Mouse (Mus musculus): ENCODE measurements around the gene Zfp277. TPM values are rescaled to one million over a fixed set of nuclear protein-coding genes. Genes with fewer than 3 reads are reported as not detected.
A peak's percentile ranks its signal among the peaks of the same experiment; 100 is the strongest.

Zfp277 gene
- polyA plus RNA-seq, 1 experiment from 2014 or later, result 30.9 TPM

- no peak overlapping the region for H3K27ac ChIP-seq (ENCODE audit: low read length)
- no peaks in the 10 kb centered on the region for H3K27me3 ChIP-seq (ENCODE audit: control insufficient read depth, insufficient read depth, low read length)
- H3K4me1 ChIP-seq (ENCODE audit: control insufficient read depth, insufficient read depth, low read length), result no peaks in the 10 kb centered on the region
- 85% methylated on average over 6 of the region's 6 CpGs for WGBS
- no peak overlapping the region for H3K4me2 ChIP-seq (ENCODE audit: low read depth, low read length)
- H3K4me3 ChIP-seq (replicated peaks; ENCODE audit: low read length), result no peak overlapping the region
- no peaks in the 10 kb centered on the region for H3K36me3 ChIP-seq (ENCODE audit: control insufficient read depth, insufficient read depth, low read length)
- ATAC-seq (ENCODE audit: insufficient read depth, low FRiP score), result no peak
- no peak overlapping the region for H3K9ac ChIP-seq (ENCODE audit: low read length)
- H3K9me3 ChIP-seq (replicated peaks; ENCODE audit: control insufficient read depth, low read length), result no peaks in the 10 kb centered on the region
These were observed 62.0 kb downstream of the Zfp277 start for GRCm38 (mm10) chr12:40383718-40384117.

DNA sequence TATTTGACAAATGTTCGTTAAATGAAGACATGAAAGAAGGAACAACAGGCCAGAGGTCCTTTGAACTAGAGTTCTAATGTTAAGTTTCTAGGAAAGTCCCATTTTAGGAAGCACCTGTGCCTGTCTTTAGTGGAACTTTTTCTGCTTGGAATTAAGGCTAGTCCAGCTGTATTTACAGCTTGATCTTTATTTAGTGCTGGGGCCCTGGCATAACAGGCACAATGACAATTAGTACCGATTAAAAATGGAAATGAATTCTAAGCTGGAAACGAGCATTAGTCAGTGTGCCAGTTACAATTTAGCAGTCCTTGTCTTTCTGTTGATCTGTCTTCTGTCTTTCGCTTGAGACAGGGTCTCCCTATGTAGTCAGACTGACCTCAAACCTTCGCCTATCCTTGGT, 63.2 kb downstream of the Zfp277 start:
- Histone ChIP-seq H3K27me3 (ENCODE audit: control insufficient read depth, insufficient read depth, low read length) (no peaks in the 10 kb centered on the region), H3K9me3 (replicated peaks; ENCODE audit: control insufficient read depth, low read length) (no peaks in the 10 kb centered on the region), H3K4me1 (ENCODE audit: control insufficient read depth, insufficient read depth, low read length) (no peaks in the 10 kb centered on the region), H3K36me3 (ENCODE audit: control insufficient read depth, insufficient read depth, low read length) (0 out of 2 replicates have a peak, but pooled peaks cover 3% of the 10 kb centered on the region), H3K27ac (ENCODE audit: low read length) (no peak overlapping the region), H3K9ac (ENCODE audit: low read length) (no peak overlapping the region), H3K4me3 (replicated peaks; ENCODE audit: low read length) (no peak overlapping the region), H3K4me2 (ENCODE audit: low read depth, low read length) (no peak overlapping the region)
- no peak for ATAC-seq (ENCODE audit: insufficient read depth, low FRiP score)
- WGBS, result 85% methylated on average over 5 of the region's 5 CpGs

DNA sequence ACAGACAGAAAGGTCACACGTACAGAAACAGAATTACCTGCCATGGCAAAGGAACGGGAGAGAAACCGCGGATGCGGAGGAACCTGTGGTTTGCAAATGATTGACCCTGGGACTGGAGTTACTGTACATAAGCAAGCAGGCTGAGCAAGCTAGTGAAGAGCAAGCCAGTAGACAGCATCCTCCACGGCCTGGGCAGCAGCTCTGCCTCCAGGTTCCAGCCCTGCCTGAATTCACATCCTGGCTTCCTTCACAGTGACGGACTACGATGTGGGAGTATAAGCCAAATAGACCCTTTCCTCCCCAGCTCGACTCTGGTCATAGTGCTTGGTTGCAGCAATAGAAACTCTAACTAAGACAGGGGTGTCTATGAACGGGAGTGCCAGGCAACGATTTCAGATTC, 63.9 kb downstream of the Zfp277 start:
- 84% methylated on average over 11 of the region's 11 CpGs for WGBS

DNA sequence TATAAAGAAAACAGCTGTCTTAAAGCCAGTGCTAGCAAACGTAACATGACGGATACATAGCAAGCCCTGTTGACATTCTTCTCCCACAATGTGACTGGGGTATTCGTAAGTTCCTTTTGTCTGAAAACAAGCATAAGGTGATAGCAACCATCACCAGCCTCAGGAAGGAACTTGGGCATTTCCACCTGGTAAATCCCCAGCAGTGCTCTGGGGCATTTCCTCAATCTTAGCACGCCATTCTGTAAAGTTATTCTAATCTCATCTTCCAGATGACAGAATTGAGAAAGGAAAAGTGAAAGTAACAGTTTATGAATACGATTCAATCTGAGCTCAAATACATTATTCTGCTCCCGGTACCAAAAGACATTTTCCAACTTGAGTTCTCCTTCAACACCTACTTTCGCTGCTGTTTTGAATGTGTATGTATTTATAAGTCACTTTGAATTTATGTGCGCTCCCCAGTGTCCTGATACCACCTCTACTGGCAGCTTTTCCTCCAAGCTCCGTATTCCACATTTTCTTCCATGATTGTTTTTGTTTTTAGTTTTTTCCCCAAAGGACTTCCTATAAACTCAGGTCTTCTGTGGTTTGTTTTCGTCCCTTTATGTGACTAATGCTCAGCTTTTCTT, 64.4 kb downstream of the Zfp277 start:
- 75% methylated on average over 10 of the region's 10 CpGs for WGBS
- Histone ChIP-seq H3K4me2 (ENCODE audit: low read depth, low read length) (peak overlapping the region; percentile 35; the same call in 1 of the 2 replicates), H3K4me3 (replicated peaks; ENCODE audit: low read length) (peak overlapping the region; percentile 29), H3K4me1 (ENCODE audit: control insufficient read depth, insufficient read depth, low read length) (no peaks in the 10 kb centered on the region), H3K9ac (ENCODE audit: low read length) (no peak overlapping the region), H3K36me3 (ENCODE audit: control insufficient read depth, insufficient read depth, low read length) (0 out of 2 replicates have a peak, but pooled peaks cover 3% of the 10 kb centered on the region), H3K27ac (ENCODE audit: low read length) (no peak overlapping the region), H3K9me3 (replicated peaks; ENCODE audit: control insufficient read depth, low read length) (no peaks in the 10 kb centered on the region), H3K27me3 (ENCODE audit: control insufficient read depth, insufficient read depth, low read length) (no peaks in the 10 kb centered on the region)
- ATAC-seq (ENCODE audit: insufficient read depth, low FRiP score), result no peak

More for the DNA sequence above, 63.9 kb downstream of the Zfp277 start:
- H3K9me3 ChIP-seq (replicated peaks; ENCODE audit: control insufficient read depth, low read length), result no peaks in the 10 kb centered on the region
- H3K4me3 ChIP-seq (replicated peaks; ENCODE audit: low read length), result no peak overlapping the region
- H3K4me1 ChIP-seq (ENCODE audit: control insufficient read depth, insufficient read depth, low read length), result no peaks in the 10 kb centered on the region
- no peak overlapping the region for H3K27ac ChIP-seq (ENCODE audit: low read length)
- H3K27me3 ChIP-seq (ENCODE audit: control insufficient read depth, insufficient read depth, low read length), result no peaks in the 10 kb centered on the region
- H3K9ac ChIP-seq (ENCODE audit: low read length), result no peak overlapping the region
- 0 out of 2 replicates have a peak overlapping the region, but pooled peaks have one; percentile 35 for H3K4me2 ChIP-seq (ENCODE audit: low read depth, low read length)
- 0 out of 2 replicates have a peak, but pooled peaks cover 3% of the 10 kb centered on the region for H3K36me3 ChIP-seq (ENCODE audit: control insufficient read depth, insufficient read depth, low read length)
- no peak for ATAC-seq (ENCODE audit: insufficient read depth, low FRiP score)

DNA sequence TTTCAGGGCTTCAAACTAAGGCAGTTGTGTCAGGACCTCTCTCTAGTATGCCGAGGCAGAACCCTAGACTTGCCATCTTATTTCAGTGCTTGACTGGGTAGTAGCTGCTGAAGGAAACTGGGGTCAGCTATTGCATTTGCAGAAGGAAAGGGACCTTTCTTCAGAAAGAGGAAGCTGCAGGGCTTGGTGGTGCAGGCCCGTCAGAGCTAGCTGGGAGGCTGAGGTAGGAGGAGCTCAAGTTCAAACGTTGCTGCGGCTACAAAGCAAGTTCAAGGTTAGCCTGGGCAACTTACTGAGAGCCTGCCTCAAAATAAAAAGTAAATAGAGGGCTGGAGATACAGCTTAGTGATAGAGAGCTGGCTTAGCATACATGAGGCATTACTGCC, 66.2 kb downstream of the Zfp277 start:
- no peak for ATAC-seq (ENCODE audit: insufficient read depth, low FRiP score)

GRCm38 (mm10) chr12:40378621-40379537, 66.8 kb downstream of the Zfp277 start:
- no peak for ATAC-seq (ENCODE audit: insufficient read depth, low FRiP score)
- H3K36me3 ChIP-seq (ENCODE audit: control insufficient read depth, insufficient read depth, low read length), result 0 out of 2 replicates have a peak, but pooled peaks cover 3% of the 10 kb centered on the region
- no peaks in the 10 kb centered on the region for H3K4me1 ChIP-seq (ENCODE audit: control insufficient read depth, insufficient read depth, low read length)
- no peaks in the 10 kb centered on the region for H3K27me3 ChIP-seq (ENCODE audit: control insufficient read depth, insufficient read depth, low read length)
- 85% methylated on average over 17 of the region's 17 CpGs for WGBS
- no peak overlapping the region for H3K4me3 ChIP-seq (replicated peaks; ENCODE audit: low read length)
- H3K9ac ChIP-seq (ENCODE audit: low read length), result no peak overlapping the region
- H3K9me3 ChIP-seq (replicated peaks; ENCODE audit: control insufficient read depth, low read length), result no peaks in the 10 kb centered on the region
- H3K27ac ChIP-seq (ENCODE audit: low read length), result no peak overlapping the region
- H3K4me2 ChIP-seq (ENCODE audit: low read depth, low read length), result no peak overlapping the region

More for the DNA sequence above, 66.2 kb downstream of the Zfp277 start:
- Histone ChIP-seq H3K36me3 (ENCODE audit: control insufficient read depth, insufficient read depth, low read length) (0 out of 2 replicates have a peak, but pooled peaks cover 3% of the 10 kb centered on the region), H3K4me3 (replicated peaks; ENCODE audit: low read length) (no peak overlapping the region), H3K9ac (ENCODE audit: low read length) (no peak overlapping the region), H3K27me3 (ENCODE audit: control insufficient read depth, insufficient read depth, low read length) (no peaks in the 10 kb centered on the region), H3K9me3 (replicated peaks; ENCODE audit: control insufficient read depth, low read length) (no peaks in the 10 kb centered on the region), H3K4me2 (ENCODE audit: low read depth, low read length) (no peak overlapping the region), H3K27ac (ENCODE audit: low read length) (no peak overlapping the region), H3K4me1 (ENCODE audit: control insufficient read depth, insufficient read depth, low read length) (no peaks in the 10 kb centered on the region)
- WGBS, result 73% methylated on average over 4 of the region's 4 CpGs

DNA sequence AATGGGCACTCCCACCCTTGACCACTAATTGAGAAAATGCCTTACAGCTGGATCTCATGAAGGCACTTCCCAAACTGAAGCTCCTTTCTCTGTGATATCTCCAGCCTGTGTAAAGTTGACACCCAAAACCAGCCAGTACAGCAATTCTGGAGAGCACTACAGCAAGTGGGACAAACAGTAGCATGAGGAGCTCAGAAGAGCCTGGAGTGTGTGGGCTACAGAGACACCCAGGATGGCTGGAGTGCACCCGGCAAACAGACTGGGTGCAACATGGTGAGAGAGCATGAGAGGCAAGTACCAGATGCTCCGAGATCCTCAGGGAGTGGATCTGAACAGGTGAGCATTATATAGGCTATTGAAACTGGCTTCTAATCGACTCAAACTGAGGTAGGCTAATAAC, 93.8 kb downstream of the Zfp277 start:
- H3K9ac ChIP-seq (ENCODE audit: low read length), result no peak overlapping the region
- no peaks in the 10 kb centered on the region for H3K36me3 ChIP-seq (ENCODE audit: control insufficient read depth, insufficient read depth, low read length)
- H3K9me3 ChIP-seq (replicated peaks; ENCODE audit: control insufficient read depth, low read length), result no peaks in the 10 kb centered on the region
- H3K4me3 ChIP-seq (replicated peaks; ENCODE audit: low read length), result no peak overlapping the region
- no peak overlapping the region for H3K4me2 ChIP-seq (ENCODE audit: low read depth, low read length)
- no peaks in the 10 kb centered on the region for H3K27me3 ChIP-seq (ENCODE audit: control insufficient read depth, insufficient read depth, low read length)
- WGBS, result 86% methylated on average over 3 of the region's 3 CpGs
- ATAC-seq (ENCODE audit: insufficient read depth, low FRiP score), result no peak
- 0 out of 2 replicates have a peak, but pooled peaks cover 3% of the 10 kb centered on the region for H3K4me1 ChIP-seq (ENCODE audit: control insufficient read depth, insufficient read depth, low read length)
- H3K27ac ChIP-seq (ENCODE audit: low read length), result no peak overlapping the region

GRCm38 (mm10) chr12:40348251-40348650, 97.5 kb downstream of the Zfp277 start:
- Histone ChIP-seq H3K36me3 (ENCODE audit: control insufficient read depth, insufficient read depth, low read length) (no peaks in the 10 kb centered on the region), H3K4me2 (ENCODE audit: low read depth, low read length) (no peak overlapping the region), H3K27ac (ENCODE audit: low read length) (no peak overlapping the region), H3K9me3 (replicated peaks; ENCODE audit: control insufficient read depth, low read length) (no peaks in the 10 kb centered on the region), H3K4me3 (replicated peaks; ENCODE audit: low read length) (no peak overlapping the region), H3K4me1 (ENCODE audit: control insufficient read depth, insufficient read depth, low read length) (0 out of 2 replicates have a peak, but pooled peaks cover 3% of the 10 kb centered on the region), H3K27me3 (ENCODE audit: control insufficient read depth, insufficient read depth, low read length) (no peaks in the 10 kb centered on the region), H3K9ac (ENCODE audit: low read length) (no peak overlapping the region)
- ATAC-seq (ENCODE audit: insufficient read depth, low FRiP score), result peak; percentile 62; the same call in 1 of the 2 replicates
- WGBS, result 43% methylated on average over 4 of the region's 4 CpGs

All from stomach, embryonic 16.5 days (tissue).